Mouse (Mus musculus): ENCODE data around the gene Acad10.

DNA sequence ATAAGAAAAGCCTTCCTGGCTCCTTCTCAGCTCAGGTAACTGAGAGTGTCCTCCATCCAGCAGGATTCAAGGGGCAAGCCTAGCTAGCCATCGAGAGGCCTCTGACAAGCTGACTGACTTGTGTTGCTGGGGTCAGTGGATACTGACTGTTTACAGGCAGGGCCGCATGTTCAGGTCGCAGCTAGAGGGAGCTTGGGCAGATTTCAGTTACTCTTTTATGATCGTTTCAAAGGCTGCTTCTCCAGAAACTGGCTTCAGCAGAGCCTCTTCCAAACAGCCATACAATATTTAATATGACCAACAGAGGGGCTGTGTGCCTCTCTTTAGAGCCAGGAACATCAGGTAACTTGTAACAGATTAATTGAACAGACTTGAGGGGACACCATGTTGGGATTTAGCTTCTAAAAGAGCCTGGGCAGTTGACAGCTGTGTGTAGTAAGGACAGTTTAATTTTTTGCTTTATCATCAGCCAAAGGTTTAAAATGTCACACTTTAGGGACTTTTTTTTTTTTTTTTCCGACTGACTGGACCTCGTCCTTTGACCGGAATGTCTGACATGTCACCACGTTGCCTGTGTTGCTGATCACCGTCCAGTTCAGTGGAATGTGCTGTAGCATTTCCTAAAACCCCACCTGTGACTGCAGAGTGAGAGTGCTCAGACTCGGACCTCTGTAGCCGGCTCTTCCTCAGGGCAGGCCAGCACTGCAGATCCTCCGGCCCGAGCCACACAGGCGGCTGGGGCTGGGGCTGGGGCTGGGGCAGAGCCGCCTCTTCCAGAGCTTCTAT is 26.0 kb upstream of the Acad10 start:
- TF ChIP-seq CTCF (IDR thresholded peaks at IDR 0.05; ENCODE audit: low read depth) (peak; percentile 39), EP300 (IDR thresholded peaks at IDR 0.05; ENCODE audit: low read depth) (no peak)
